In genomic region chr17:86185584-86185983, GRCm38 (mm10) we compare ENCODE assay signal across 9 mouse cellular contexts. TPM values are rescaled to one million over a fixed set of nuclear protein-coding genes. Genes with fewer than 3 reads are reported as not detected.
A peak's percentile ranks its signal among the peaks of the same experiment; 100 is the strongest.
DNase-seq lines count a peak whose midpoint lies in the region; ATAC-seq lines count a peak whose summit lies in the region.
"Had no signal": no experiment of that assay in that cellular context is flagged by ENCODE, and none has a peak within 500 bp of the region (broad histone marks: within the 10 kb centered on the region; RNA-seq: fewer than 3 reads in every experiment).

No protein-coding gene starts in this region.

- peak overlapping the region in 1 of 2 experiments; percentile 21; a peak in 2 of 4 replicates for H3K4me3 ChIP-seq in heart, embryonic 14.5 days (ENCODE audit: control insufficient read depth in 1 of 2, insufficient read depth in 1 of 2, low read depth in 1 of 2, low read length in 2 of 2)
- H3K4me3 ChIP-seq in liver, embryonic 16.5 days (ENCODE audit: low read depth, low read length), result no peak overlapping the region

- H3K27me3 ChIP-seq in heart, embryonic 14.5 days (ENCODE audit: control insufficient read depth, insufficient read depth, low read length), result no peaks in the 10 kb centered on the region
- no peaks in the 10 kb centered on the region for H3K27me3 ChIP-seq in liver, embryonic 16.5 days (ENCODE audit: control insufficient read depth, insufficient read depth, low read depth, low read length)

- H3K4me1 ChIP-seq in heart, embryonic 14.5 days (ENCODE audit: control insufficient read depth in 2 of 2, insufficient read depth in 2 of 2, low read length in 2 of 2), result peaks cover 27 to 43% of the 10 kb centered on the region in 2 experiments
- peaks cover 2% of the 10 kb centered on the region; the same call in 1 of the 2 replicates for H3K4me1 ChIP-seq in liver, embryonic 16.5 days (ENCODE audit: control insufficient read depth, low read depth, low read length)

- no peaks in the 10 kb centered on the region for H3K36me3 ChIP-seq in heart, embryonic 14.5 days (ENCODE audit: control insufficient read depth, insufficient read depth, low read length)
- H3K36me3 ChIP-seq in liver, embryonic 16.5 days (ENCODE audit: control insufficient read depth, insufficient read depth), result no peaks in the 10 kb centered on the region

- intact Hi-C loops in left cerebral cortex, postnatal 4 days (cut with DNase I), result no loop called here

- H3K27ac ChIP-seq in heart, embryonic 14.5 days (replicated peaks in 1 of 2; ENCODE audit: control insufficient read depth in 1 of 2, insufficient read depth in 1 of 2, low read depth in 2 of 2, low read length in 2 of 2), result peak overlapping the region; percentile 75 to 79
- no peak overlapping the region for H3K27ac ChIP-seq in liver, embryonic 16.5 days (ENCODE audit: low read length)

- WGBS in heart, embryonic 14.5 days, result under 1% methylated on average over 7 of the region's 7 CpGs
- 6% methylated on average over 7 of the region's 7 CpGs for WGBS in liver, embryonic 16.5 days (ENCODE audit: insufficient replicate concordance)

- peak overlapping the region; percentile 54 for H3K4me2 ChIP-seq in heart, embryonic 14.5 days (ENCODE audit: low read length)
- peak overlapping the region; percentile 22; the same call in 1 of the 2 replicates for H3K4me2 ChIP-seq in liver, embryonic 16.5 days (ENCODE audit: low read depth, low read length)

- H3K9me3 ChIP-seq in heart, embryonic 14.5 days (ENCODE audit: control insufficient read depth, low read length), result no peaks in the 10 kb centered on the region
- H3K9me3 ChIP-seq in liver, embryonic 16.5 days (replicated peaks; ENCODE audit: control insufficient read depth, low read length), result no peaks in the 10 kb centered on the region

- DNase-seq in left cerebral cortex, adult 11 months (ENCODE audit: low spot score), result peak; percentile 29
- no peak for DNase-seq in left cerebral cortex, postnatal 4 days
- DNase-seq in c-Kit-positive CD71-positive TER-119-negative erythroid progenitor cells, embryonic 14.5 days (ENCODE audit: low read depth), result peak; percentile 40
- no peak for DNase-seq in cerebellum, adult 9-11 months
- no peak for DNase-seq in urinary bladder, postnatal 36 days (ENCODE audit: low spot score in 2 of 2)
- DNase-seq in spleen, postnatal 4 days (ENCODE audit: low spot score in 2 of 2), result no peak
- DNase-seq: cerebellum, postnatal 14 days had no signal

- ATAC-seq in heart, embryonic 14.5 days (ENCODE audit: insufficient number of reproducible peaks, insufficient read depth, low FRiP score, low read depth), result peak; percentile 95
- ATAC-seq in liver, embryonic 16.5 days (ENCODE audit: low read depth), result peak; percentile 74

- peak overlapping the region; percentile 25; the same call in 1 of the 2 replicates for H3K9ac ChIP-seq in heart, embryonic 14.5 days (ENCODE audit: low read length)
- H3K9ac ChIP-seq in liver, embryonic 16.5 days (ENCODE audit: low read depth, low read length), result no peak overlapping the region

RNA-seq across cellular contexts. Expression of gene Prkce, which starts 18.0 kb away (rescaled TPM):
- total RNA-seq in left cerebral cortex, postnatal 4 days (2021), result 100 to 1,000 TPM; 253 to 257 TPM
- polyA plus RNA-seq in heart, embryonic 14.5 days (2014; fragmentation: Nextera tagmentation; extraction: Ambion mirVana), result 12.0 and 12.2 TPM in 2 replicates
- 0.43 and 0.77 TPM in 2 replicates for polyA plus RNA-seq in liver, embryonic 16.5 days (2015; fragmentation: Nextera tagmentation; extraction: Ambion mirVana)

RNA-seq across cellular contexts. Expression of gene Srbd1, which starts 40.6 kb away (rescaled TPM):
- 10 to 100 TPM; 23.9 to 24.4 TPM for total RNA-seq in left cerebral cortex, postnatal 4 days (2021)
- polyA plus RNA-seq in heart, embryonic 14.5 days (2014; fragmentation: Nextera tagmentation; extraction: Ambion mirVana), result 5.1 and 6.7 TPM in 2 replicates
- polyA plus RNA-seq in liver, embryonic 16.5 days (2015; fragmentation: Nextera tagmentation; extraction: Ambion mirVana), result 7.5 and 8.6 TPM in 2 replicates

Comparison
In these comparisons a context has a peak if more than half of its experiments do, and no peak if none do; other contexts are left out.
1. DNase-seq: peak in left cerebral cortex, adult 11 months (single experiment) and c-Kit-positive CD71-positive TER-119-negative erythroid progenitor cells, embryonic 14.5 days (single experiment); none in left cerebral cortex, postnatal 4 days (single experiment), cerebellum, adult 9-11 months (single experiment), urinary bladder, postnatal 36 days (0 of 2) and spleen, postnatal 4 days (0 of 2).